Mouse (Mus musculus) CH12.LX (cell line): ENCODE results near the gene Dhx16. TPM values are rescaled to one million over a fixed set of nuclear protein-coding genes. Genes with fewer than 3 reads are reported as not detected.

Experiments
- DNase-seq: peaks from one replicate; pipeline ENCODE4 v3.0.0-alpha.2; 2013; ENCODE audit errors: extremely low read depth
- H3K27ac ChIP-seq: 2 replicates; pipeline ENCODE4 v1.5.1; 2012; ENCODE audit warnings: low read depth, mild to moderate bottlenecking, control low read depth, moderate library complexity; ENCODE audit not compliant: insufficient read depth
- H3K27me3 ChIP-seq: replicated peaks from 2 replicates; pipeline ENCODE3; 2012; ENCODE audit warnings: inconsistent platforms
- H3K36me3 ChIP-seq, 2 experiments: replicated peaks in 1 of 2; 2 replicates each; pipeline versions ENCODE3 to v1.6.1; 2012; ENCODE audit warnings: inconsistent platforms in 1 of 2, low read length in 1 of 2, mild to moderate bottlenecking in 1 of 2, mixed read lengths in 1 of 2, moderate library complexity in 1 of 2; ENCODE audit not compliant: control insufficient read depth in 1 of 2, insufficient read depth in 1 of 2
- H3K4me1 ChIP-seq, 2 experiments: 2 replicates each; pipeline ENCODE4 v1.6.1; 2012; ENCODE audit warnings: inconsistent platforms in 1 of 2, moderate library complexity in 1 of 2; ENCODE audit not compliant: insufficient read depth in 2 of 2, control insufficient read depth in 1 of 2
- H3K4me2 ChIP-seq: 2 replicates; pipeline ENCODE4 v1.6.1; 2012; ENCODE audit warnings: low read depth, mild to moderate bottlenecking, control low read depth; ENCODE audit not compliant: poor library complexity, insufficient read depth, severe bottlenecking
- H3K4me3 ChIP-seq, 3 experiments: fragments of 150-350 bp in 1 of 3; sonication (generic) in 1 of 3; replicated peaks in 1 of 3; 2 replicates each; pipeline versions ENCODE3 to v1.5.1; 2011 to 2012; ENCODE audit warnings: low read depth in 2 of 3, low read length in 2 of 3, mild to moderate bottlenecking in 2 of 3, moderate library complexity in 2 of 3, control low read depth in 1 of 3, improper control_type of control experiment in 1 of 3, inconsistent platforms in 1 of 3, mixed read lengths in 1 of 3; ENCODE audit not compliant: poor library complexity in 1 of 3
- H3K79me2 ChIP-seq: replicated peaks from 2 replicates; pipeline ENCODE4 v1.6.1; 2012; ENCODE audit warnings: mild to moderate bottlenecking, moderate library complexity; ENCODE audit not compliant: control insufficient read depth, poor library complexity, insufficient read depth, severe bottlenecking; ENCODE audit errors: extremely low read depth
- H3K9ac ChIP-seq: 2 replicates; pipeline ENCODE4 v1.6.1; 2012; ENCODE audit warnings: low read depth, mild to moderate bottlenecking, control low read depth, moderate library complexity; ENCODE audit not compliant: insufficient read depth
- H3K9me3 ChIP-seq: replicated peaks from 2 replicates; pipeline ENCODE3; 2012; ENCODE audit warnings: low read length, inconsistent platforms, mixed read lengths
- BHLHE40 ChIP-seq: IDR thresholded peaks from 2 replicates; pipeline ENCODE4 v1.6.1; 2011; ENCODE audit warnings: mild to moderate bottlenecking, low read depth, low read length, improper control_type of control experiment
- CHD2 ChIP-seq: IDR thresholded peaks from 2 replicates; pipeline ENCODE4 v1.6.1; 2011; ENCODE audit warnings: low read length, improper control_type of control experiment
- CTCF ChIP-seq, 2 experiments: IDR thresholded peaks in 1 of 2; conservative IDR thresholded peaks in 1 of 2; 2 replicates each; pipeline ENCODE4 v1.5.1; 2011 to 2012; ENCODE audit warnings: low read depth in 2 of 2, low read length in 2 of 2, improper control_type of control experiment in 1 of 2, inconsistent platforms in 1 of 2, mild to moderate bottlenecking in 1 of 2, moderate library complexity in 1 of 2
- E2F4 ChIP-seq: IDR thresholded peaks from 2 replicates; pipeline ENCODE4 v1.6.1; 2011; ENCODE audit warnings: low read depth, low read length, improper control_type of control experiment; ENCODE audit not compliant: insufficient replicate concordance
- ELF1 ChIP-seq: IDR thresholded peaks from 2 replicates; pipeline ENCODE4 v1.6.1; 2014; ENCODE audit warnings: low read depth, mild to moderate bottlenecking, inconsistent platforms, low read length, improper control_type of control experiment
- EP300 ChIP-seq: IDR thresholded peaks from 2 replicates; pipeline ENCODE4 v1.6.1; 2011; ENCODE audit warnings: low read length, improper control_type of control experiment
- ETS1 ChIP-seq: conservative IDR thresholded peaks from 2 replicates; pipeline ENCODE4 v1.6.1; 2012; ENCODE audit warnings: low read depth, mild to moderate bottlenecking, inconsistent platforms, low read length, improper control_type of control experiment, moderate library complexity
- GABPA ChIP-seq: IDR thresholded peaks from 2 replicates; pipeline ENCODE4 v1.6.1; 2012; ENCODE audit warnings: low read depth, low read length, improper control_type of control experiment, inconsistent platforms; ENCODE audit not compliant: insufficient replicate concordance
- HCFC1 ChIP-seq: IDR thresholded peaks from 2 replicates; pipeline ENCODE4 v1.6.1; 2012; ENCODE audit warnings: low read depth, mild to moderate bottlenecking, inconsistent platforms, low read length, improper control_type of control experiment
- IRF4 ChIP-seq: IDR thresholded peaks from 2 replicates; pipeline ENCODE4 v1.6.1; 2014; ENCODE audit warnings: low read depth, mild to moderate bottlenecking, inconsistent platforms, low read length, improper control_type of control experiment
- KAT2A ChIP-seq: IDR thresholded peaks from 2 replicates; pipeline ENCODE4 v1.6.1; 2012; ENCODE audit warnings: low read length, improper control_type of control experiment, inconsistent platforms; ENCODE audit not compliant: insufficient replicate concordance
- MAFK ChIP-seq: IDR thresholded peaks from 2 replicates; pipeline ENCODE4 v1.6.1; 2011; ENCODE audit warnings: low read length, improper control_type of control experiment; ENCODE audit not compliant: insufficient replicate concordance
- MAX ChIP-seq: IDR thresholded peaks from 2 replicates; pipeline ENCODE4 v1.6.1; 2011; ENCODE audit warnings: low read length, improper control_type of control experiment
- MAZ ChIP-seq: IDR thresholded peaks from 2 replicates; pipeline ENCODE4 v1.6.1; 2012; ENCODE audit warnings: low read depth, mild to moderate bottlenecking, inconsistent platforms, low read length, improper control_type of control experiment, moderate library complexity
- MEF2A ChIP-seq: IDR thresholded peaks from 2 replicates; pipeline ENCODE4 v1.6.1; 2014; ENCODE audit warnings: low read depth, mild to moderate bottlenecking, inconsistent platforms, low read length, improper control_type of control experiment, borderline replicate concordance
- MXI1 ChIP-seq: IDR thresholded peaks from 2 replicates; pipeline ENCODE4 v1.6.1; 2011; ENCODE audit warnings: mild to moderate bottlenecking, low read depth, low read length, improper control_type of control experiment
- PAX5 ChIP-seq: IDR thresholded peaks from 2 replicates; pipeline ENCODE4 v1.6.1; 2012; ENCODE audit warnings: low read length, inconsistent platforms, mixed read lengths
- POLR2A ChIP-seq: IDR thresholded peaks from 2 replicates; pipeline ENCODE4 v1.6.1; 2011; ENCODE audit warnings: low read depth, mild to moderate bottlenecking, improper control_type of control experiment, low read length
- POLR2AphosphoS2 ChIP-seq: IDR thresholded peaks from 2 replicates; pipeline ENCODE4 v1.6.1; 2011; ENCODE audit warnings: low read depth, low read length, improper control_type of control experiment
- RAD21 ChIP-seq: IDR thresholded peaks from 2 replicates; pipeline ENCODE4 v1.6.1; 2011; ENCODE audit warnings: low read depth, mild to moderate bottlenecking, low read length, improper control_type of control experiment, moderate library complexity
- RCOR1 ChIP-seq: conservative IDR thresholded peaks from 2 replicates; pipeline ENCODE4 v1.6.1; 2012; ENCODE audit warnings: low read depth, mild to moderate bottlenecking, inconsistent platforms, low read length, improper control_type of control experiment
- SIN3A ChIP-seq: IDR thresholded peaks from 2 replicates; pipeline ENCODE4 v1.6.1; 2012; ENCODE audit warnings: low read length, improper control_type of control experiment, inconsistent platforms
- SMC3 ChIP-seq: IDR thresholded peaks from 2 replicates; pipeline ENCODE4 v1.6.1; 2011; ENCODE audit warnings: low read depth, low read length, improper control_type of control experiment
- TBP ChIP-seq: conservative IDR thresholded peaks from 2 replicates; pipeline ENCODE4 v1.6.1; 2011; ENCODE audit warnings: low read depth, low read length, improper control_type of control experiment
- TCF12 ChIP-seq: IDR thresholded peaks from 2 replicates; pipeline ENCODE4 v1.6.1; 2014; ENCODE audit warnings: low read depth, mild to moderate bottlenecking, inconsistent platforms, low read length, improper control_type of control experiment
- ZKSCAN1 ChIP-seq: IDR thresholded peaks from 2 replicates; pipeline ENCODE4 v1.6.1; 2012; ENCODE audit warnings: low read depth, inconsistent platforms, low read length, improper control_type of control experiment, borderline replicate concordance
- ZMIZ1 ChIP-seq: IDR thresholded peaks from 2 replicates; pipeline ENCODE4 v1.6.1; 2012; ENCODE audit warnings: low read depth, mild to moderate bottlenecking, inconsistent platforms, low read length, improper control_type of control experiment
- ZNF384 ChIP-seq: IDR thresholded peaks from 2 replicates; pipeline ENCODE4 v1.6.1; 2012; ENCODE audit warnings: low read depth, low read length, improper control_type of control experiment, inconsistent platforms
- dilution Hi-C: fragments of 300-500 bp; cut with MboI; formaldehyde crosslinking; loops from 2 replicates; pipeline ENCODE4 v1.14.3; 2020; ENCODE audit warnings: low sequenced_read_pairs; ENCODE audit not compliant: extremely low pct_unique_long_range_greater_than_20kb, extremely low pct_ligation_motif_present
- in situ Hi-C: fragments of 300-500 bp; cut with MboI; formaldehyde crosslinking; loops from 3 replicates; pipeline ENCODE4 v1.14.3; 2019; ENCODE audit warnings: low sequenced_read_pairs, low pct_ligation_motif_present, low pct_unique_long_range_greater_than_20kb, mixed read lengths
- polyA plus RNA-seq: library from polyadenylated mRNA; unstranded; fragments of >175 nt; gene quantifications from 2 replicates; pipeline ENCODE4 v1.2.1, GENCODE M21; 2012; ENCODE audit warnings: low read depth; ENCODE audit not compliant: insufficient read length
- total RNA-seq, 2 experiments: library from RNA; depleted of rRNA; stranded (reverse); fragments of 300-350 nt in 1 of 2; fragments of >200 nt in 1 of 2; gene quantifications; 2 replicates each; pipeline ENCODE4 v1.2.3; 2012 to 2014

The Dhx16 gene
- total and polyA plus RNA-seq, 3 experiments = 74.8 to 107 (median 75.3) TPM

DNA sequence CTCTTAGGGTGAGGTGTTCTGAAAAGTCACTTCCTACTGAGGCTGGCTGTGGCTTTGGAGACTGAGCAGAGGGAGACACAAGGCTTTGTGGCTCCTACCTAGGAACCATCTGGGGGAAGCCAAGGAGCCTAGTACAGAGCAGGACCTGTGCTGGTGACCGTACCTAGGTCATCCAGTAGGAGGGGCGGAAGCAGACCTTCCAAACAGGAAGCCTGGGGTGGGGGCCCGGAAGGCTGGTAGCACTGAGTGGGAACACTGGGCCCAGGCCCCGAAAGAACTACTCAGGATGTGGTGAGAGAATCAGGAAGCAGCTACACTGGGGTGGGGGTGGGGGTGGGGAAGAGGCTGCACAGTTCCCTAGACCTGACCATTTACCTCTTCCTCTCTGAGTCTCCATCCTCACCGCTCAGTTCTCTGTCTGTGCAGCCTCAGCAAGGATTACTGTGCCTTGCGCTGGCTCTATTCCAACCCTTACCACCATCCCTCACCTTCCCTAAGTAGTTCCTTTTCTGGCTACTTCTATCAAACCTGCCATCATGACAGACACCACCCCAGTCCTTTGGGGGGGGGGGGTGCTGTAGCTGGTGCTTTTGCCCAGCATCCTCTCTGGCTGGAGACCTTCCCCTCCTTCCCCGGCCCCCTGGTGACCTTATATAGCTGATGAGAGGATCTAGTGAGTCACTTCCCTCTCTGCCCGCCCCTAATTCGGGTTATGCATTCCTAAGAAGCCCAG is 9.3 kb upstream of the Dhx16 start:
- Histone ChIP-seq H3K9ac (peak overlapping the region; percentile 69), H3K27ac (peak overlapping the region; percentile 83), H3K27me3 (no peaks in the 10 kb centered on the region), H3K4me2 (peak overlapping the region; percentile 85), H3K4me1 (peaks cover 0 to 29% of the 10 kb centered on the region in 2 experiments; a peak in 2 of 4 replicates), H3K9me3 (peaks cover 4% of the 10 kb centered on the region), H3K36me3 (peaks cover 14 to 35% of the 10 kb centered on the region in 2 experiments), H3K4me3 (peak overlapping the region; percentile 58 to 74 (median 63)), H3K79me2 (peaks cover 51% of the 10 kb centered on the region)
- DNase-seq = peak; percentile 93
- 0 out of 2 replicates have a peak, but pooled peaks have one; percentile 18 for TF ChIP-seq ZMIZ1
- no peak for TF ChIP-seq PAX5
- TF ChIP-seq MXI1 = no peak; the same call in none of the 2 replicates
- TF ChIP-seq CHD2 = peak; percentile 93
- peak; percentile 23; the same call in 1 of the 2 replicates for TF ChIP-seq BHLHE40
- peak; percentile 55; the same call in 1 of the 2 replicates for TF ChIP-seq MAX
- peak; percentile 61; the same call in 1 of the 2 replicates for TF ChIP-seq TCF12
- TF ChIP-seq SMC3 = no peak
- peak; percentile 52 for TF ChIP-seq POLR2A
- TF ChIP-seq POLR2AphosphoS2 = no peak
- TF ChIP-seq E2F4 = no peak
- TF ChIP-seq CTCF (conservative IDR thresholded peaks at IDR 0.05 in 1 of 2, IDR thresholded peaks at IDR 0.05 in 1 of 2; ENCODE audit: low read depth in 2 of 2, low read length in 2 of 2) = no peak
- no peak for TF ChIP-seq ZKSCAN1
- peak; percentile 93 for TF ChIP-seq ELF1
- TF ChIP-seq MAFK = no peak
- TF ChIP-seq TBP = peak; percentile 59
- peak; percentile 61 for TF ChIP-seq SIN3A
- peak; percentile 77 for TF ChIP-seq IRF4
- TF ChIP-seq ZNF384 = no peak
- peak; percentile 73 for TF ChIP-seq EP300
- TF ChIP-seq GABPA = no peak
- 0 out of 2 replicates have a peak, but pooled peaks have one; percentile 48 for TF ChIP-seq KAT2A
- 0 out of 2 replicates have a peak, but pooled peaks have one; percentile 49 for TF ChIP-seq MEF2A
- TF ChIP-seq HCFC1 = peak; percentile 80
- TF ChIP-seq MAZ = peak; percentile 94
- TF ChIP-seq RAD21 = no peak; the same call in 1 of the 2 replicates
- peak; percentile 58; the same call in 1 of the 2 replicates for TF ChIP-seq ETS1
- TF ChIP-seq RCOR1 = no peak
- dilution Hi-C loops = no loop called here
- in situ Hi-C loops = loop anchor here (5.0 kb wide), 1 partner anchor 33 kb away; the partner anchor contains the start of gene Tubb5
